Mouse (Mus musculus) forebrain, embryonic 10.5 days (tissue): ENCODE results near the gene Laptm5. TPM values are rescaled to one million over a fixed set of nuclear protein-coding genes. Genes with fewer than 3 reads are reported as not detected.

Experiments
- DNase-seq: peaks from one replicate; pipeline ENCODE4 v3.0.0-alpha.2; 2017; ENCODE audit warnings: low spot score; ENCODE audit errors: extremely low spot score
- H3K27ac ChIP-seq: fragments of 300-500 bp; sonication (generic); 2 replicates; pipeline ENCODE4 v1.5.1; 2016; ENCODE audit warnings: mild to moderate bottlenecking
- H3K27me3 ChIP-seq: fragments of 300-500 bp; sonication (generic); 2 replicates; pipeline ENCODE4 v1.6.1; 2016; ENCODE audit warnings: mild to moderate bottlenecking; ENCODE audit not compliant: poor library complexity, severe bottlenecking
- H3K36me3 ChIP-seq: fragments of 300-500 bp; sonication (generic); replicated peaks from 2 replicates; pipeline ENCODE4 v1.6.1; 2016; ENCODE audit warnings: mild to moderate bottlenecking, moderate library complexity
- H3K4me1 ChIP-seq: fragments of 300-500 bp; sonication (generic); 2 replicates; pipeline ENCODE4 v1.6.1; 2016
- H3K4me3 ChIP-seq: fragments of 300-500 bp; sonication (generic); 2 replicates; pipeline ENCODE4 v1.5.1; 2016; ENCODE audit warnings: mild to moderate bottlenecking, moderate library complexity
- H3K9me3 ChIP-seq: fragments of 300-500 bp; sonication (generic); 2 replicates; pipeline ENCODE4 v1.6.1; 2016; ENCODE audit warnings: mild to moderate bottlenecking, moderate library complexity
- WGBS: fragments of 180-500 bp; shearing (Covaris S2); methylation state at CpG from one replicate; pipeline ENCODE4 v1.1.7; 2016; 5-methylcytosine and 5-hydroxymethylcytosine counted together
- polyA plus RNA-seq: library from polyadenylated mRNA; unstranded; fragments of >200 nt; fragmentation: Nextera tagmentation; extraction: Ambion mirVana; gene quantifications from 2 replicates; pipeline ENCODE4 v1.2.1, GENCODE M21; 2016

Laptm5 gene
- polyA plus RNA-seq, 1 experiment from 2014 or later: 17.1 TPM

DNA sequence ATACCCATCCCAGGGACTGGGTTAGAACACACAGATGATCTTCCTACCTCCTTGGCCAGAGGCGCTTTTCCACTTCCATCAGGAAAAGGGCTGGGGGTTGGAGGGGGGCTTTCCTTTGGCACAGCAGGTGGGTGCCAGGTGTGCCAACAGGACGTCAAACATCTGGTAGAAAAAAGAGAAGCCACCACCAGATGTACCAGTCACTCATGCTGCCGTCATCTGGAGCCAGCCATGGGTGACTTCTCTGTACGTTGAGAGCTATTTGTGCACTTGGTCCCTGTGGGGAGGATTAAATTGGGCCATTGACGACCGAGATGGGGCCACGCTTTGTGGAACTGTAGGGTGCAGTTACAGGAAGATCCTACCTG is 2.7 kb downstream of the Laptm5 start:
- H3K27ac ChIP-seq: no peak overlapping the region
- peaks cover 35% of the 10 kb centered on the region for H3K4me1 ChIP-seq
- no peak for DNase-seq
- H3K36me3 ChIP-seq: no peaks in the 10 kb centered on the region
- no peak overlapping the region for H3K4me3 ChIP-seq
- WGBS: 68% methylated on average over 7 of the region's 7 CpGs
- H3K9me3 ChIP-seq: no peaks in the 10 kb centered on the region
- no peaks in the 10 kb centered on the region for H3K27me3 ChIP-seq

DNA sequence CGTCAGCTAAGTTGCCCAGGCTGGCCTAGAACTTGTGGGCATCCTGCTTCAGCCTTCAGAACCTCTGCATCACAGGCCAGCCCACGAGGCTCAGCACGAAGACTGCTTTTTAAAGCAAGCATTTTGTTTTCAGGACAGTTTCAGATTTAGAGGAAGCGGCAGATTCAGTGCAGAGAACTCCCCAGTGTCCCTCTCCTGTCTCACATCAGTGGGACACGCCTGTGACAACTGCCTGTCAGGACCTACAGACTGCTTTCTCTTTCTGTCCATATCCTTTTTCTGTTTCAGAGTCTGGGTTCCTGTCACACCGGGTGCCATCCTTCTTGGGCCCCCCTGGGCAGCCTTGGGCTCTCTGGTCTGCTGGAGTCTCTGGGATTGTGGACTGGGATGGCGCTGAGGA is 3.7 kb downstream of the Laptm5 start:
- H3K4me1 ChIP-seq: peaks cover 43% of the 10 kb centered on the region

DNA sequence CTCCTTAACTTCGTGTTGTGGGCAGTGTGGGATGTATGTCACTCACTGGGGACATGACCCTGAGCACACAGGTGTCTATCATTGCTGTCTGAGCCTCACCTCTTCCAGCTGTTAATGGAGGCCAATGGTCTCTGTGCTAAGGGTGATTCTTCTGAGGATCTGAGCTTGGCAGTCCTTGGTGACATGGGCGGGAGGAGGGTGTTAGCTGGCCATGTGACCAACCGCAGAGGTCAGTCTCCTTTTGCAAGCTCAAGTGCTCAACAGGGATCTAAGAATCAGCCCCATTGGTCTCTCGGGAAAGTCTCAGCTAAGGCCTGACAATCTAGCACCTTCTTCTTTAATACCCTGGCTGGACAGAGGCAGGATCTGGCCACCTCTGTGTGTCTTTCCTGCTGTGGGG is 4.6 kb downstream of the Laptm5 start:
- Histone ChIP-seq H3K4me1 (peaks cover 51% of the 10 kb centered on the region), H3K36me3 (no peaks in the 10 kb centered on the region), H3K27ac (no peak overlapping the region), H3K4me3 (no peak overlapping the region), H3K9me3 (no peaks in the 10 kb centered on the region), H3K27me3 (no peaks in the 10 kb centered on the region)
- 77% methylated on average over 4 of the region's 4 CpGs for WGBS
- no peak for DNase-seq

More for the DNA sequence above, 3.7 kb downstream of the Laptm5 start:
- Histone ChIP-seq H3K27ac (no peak overlapping the region), H3K4me3 (no peak overlapping the region), H3K9me3 (no peaks in the 10 kb centered on the region), H3K27me3 (no peaks in the 10 kb centered on the region), H3K36me3 (no peaks in the 10 kb centered on the region)
- 84% methylated on average over 7 of the region's 7 CpGs for WGBS
- no peak for DNase-seq

DNA sequence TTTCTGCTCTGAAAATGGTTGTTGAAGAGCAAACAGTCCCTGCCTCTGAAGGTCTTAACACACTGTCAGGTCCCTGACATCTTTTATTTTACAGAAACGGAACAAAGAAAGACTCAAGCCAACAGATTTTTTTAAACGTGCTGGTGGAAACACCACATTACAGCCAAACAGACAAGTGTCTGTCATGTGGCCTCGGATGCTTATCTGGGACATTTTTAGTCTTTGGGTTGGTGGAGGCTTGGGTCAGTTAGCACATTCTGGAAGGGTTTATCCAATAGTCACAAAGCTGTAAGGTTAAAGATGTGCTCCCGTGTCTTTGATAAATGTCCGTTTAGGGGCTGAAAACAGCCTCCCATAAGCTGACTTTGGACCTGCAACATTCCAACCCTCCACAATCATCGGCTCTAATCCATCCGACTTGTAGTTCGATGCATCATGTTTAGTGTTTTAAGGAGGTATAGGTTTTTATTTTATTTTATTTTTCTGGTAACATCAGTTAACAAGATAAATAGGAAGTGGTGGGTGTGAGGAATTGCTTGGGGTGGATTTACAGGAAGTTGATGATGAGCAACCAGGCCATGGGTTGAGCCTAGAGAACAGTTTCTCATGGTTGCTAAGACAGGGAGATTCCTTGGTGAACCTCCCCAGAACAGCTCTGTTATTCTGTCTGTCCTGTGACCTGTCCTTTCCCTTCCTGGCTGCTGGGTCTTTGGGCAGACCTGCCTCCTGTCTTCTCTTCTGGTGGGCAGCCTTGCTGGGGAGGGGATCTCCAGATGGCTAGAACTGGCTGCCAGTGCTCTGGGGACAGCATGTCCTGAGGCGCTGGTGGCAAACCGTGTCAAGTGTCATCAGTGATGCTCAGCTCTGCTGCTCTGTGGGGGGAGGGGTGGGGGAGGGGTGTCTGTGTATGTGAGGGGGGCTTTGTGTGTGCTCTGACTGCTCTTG is 6.2 kb downstream of the Laptm5 start:
- no peak for DNase-seq
- Histone ChIP-seq H3K4me3 (no peak overlapping the region), H3K36me3 (no peaks in the 10 kb centered on the region), H3K9me3 (no peaks in the 10 kb centered on the region), H3K27ac (0 out of 2 replicates have a peak overlapping the region, but pooled peaks have one; percentile 12), H3K27me3 (no peaks in the 10 kb centered on the region), H3K4me1 (peaks cover 44% of the 10 kb centered on the region)
- 76% methylated on average over 10 of the region's 10 CpGs for WGBS

DNA sequence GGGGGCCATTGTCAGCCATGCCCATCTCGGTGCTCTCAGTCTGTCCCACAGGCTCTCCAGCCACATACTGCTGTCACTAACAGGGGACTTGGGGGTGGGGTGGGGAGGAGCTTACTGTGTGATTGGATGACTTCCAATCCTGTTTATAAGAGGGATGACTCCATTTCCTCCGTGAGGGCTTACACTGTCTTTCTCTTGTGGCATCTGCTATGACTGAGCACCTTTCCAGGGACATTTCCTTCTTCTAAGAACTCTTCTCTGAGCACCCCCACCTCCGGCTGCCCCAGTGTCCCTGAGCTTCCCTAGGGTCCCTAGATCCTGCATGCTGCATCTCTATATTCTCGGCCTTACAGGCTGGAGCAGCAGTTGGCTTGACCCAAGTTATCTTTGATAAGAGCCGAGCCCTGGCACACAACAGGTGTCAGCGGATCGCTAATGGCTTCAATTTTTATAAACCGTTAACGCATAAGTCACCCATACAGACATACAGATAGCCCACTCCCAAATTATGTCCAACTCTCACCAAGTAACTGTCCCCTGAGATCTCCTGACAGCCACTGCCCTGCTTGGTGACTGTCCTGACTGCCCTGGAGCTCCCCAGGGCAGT is 6.9 kb downstream of the Laptm5 start:
- peaks cover 44% of the 10 kb centered on the region for H3K4me1 ChIP-seq
- H3K4me3 ChIP-seq: no peak overlapping the region
- DNase-seq: no peak
- H3K27me3 ChIP-seq: no peaks in the 10 kb centered on the region
- no peaks in the 10 kb centered on the region for H3K9me3 ChIP-seq
- WGBS: 64% methylated on average over 9 of the region's 9 CpGs
- H3K27ac ChIP-seq: peak overlapping the region; percentile 53
- H3K36me3 ChIP-seq: no peaks in the 10 kb centered on the region

DNA sequence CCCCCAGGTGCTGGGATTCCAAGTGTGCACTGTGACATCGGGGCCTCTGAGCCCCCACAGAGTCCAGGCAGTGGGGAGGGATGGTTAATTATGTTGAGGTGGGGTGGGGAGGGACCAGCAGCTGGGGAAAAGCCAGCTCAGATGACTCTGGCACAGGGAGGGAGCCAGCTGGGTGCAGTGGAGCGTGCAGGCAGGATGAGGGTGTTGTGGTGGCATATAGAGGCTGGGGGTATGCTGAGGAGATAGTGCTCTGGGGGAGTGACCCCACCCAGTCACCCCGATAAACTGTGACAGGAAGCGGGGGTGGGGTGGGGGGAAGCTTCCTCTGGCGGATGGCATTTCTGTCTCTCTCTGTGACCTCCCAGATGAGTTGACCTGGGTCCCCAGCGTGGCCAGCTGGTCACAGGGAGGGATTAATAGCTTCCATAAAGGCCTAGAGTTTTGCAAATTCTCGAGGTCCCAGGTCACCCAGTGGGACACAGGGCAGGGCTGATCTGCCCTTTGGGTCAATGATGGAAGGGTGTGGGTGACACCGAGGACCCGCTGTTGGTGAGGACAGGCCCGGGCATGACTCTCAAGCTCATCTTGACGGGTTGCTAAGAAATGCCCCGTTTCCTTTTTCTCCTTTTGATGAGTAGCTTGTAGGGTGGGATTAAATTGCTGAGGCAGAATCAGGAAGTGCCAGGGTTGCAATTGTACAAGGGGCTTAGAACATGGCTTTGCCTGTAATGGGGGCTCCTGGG is 8.2 kb downstream of the Laptm5 start:
- no peaks in the 10 kb centered on the region for H3K27me3 ChIP-seq
- no peak for DNase-seq
- WGBS: 42% methylated on average over 12 of the region's 12 CpGs
- H3K27ac ChIP-seq: peak overlapping the region; percentile 26; the same call in 1 of the 2 replicates
- H3K4me1 ChIP-seq: peaks cover 35% of the 10 kb centered on the region
- H3K9me3 ChIP-seq: no peaks in the 10 kb centered on the region
- H3K36me3 ChIP-seq: no peaks in the 10 kb centered on the region
- H3K4me3 ChIP-seq: no peak overlapping the region

DNA sequence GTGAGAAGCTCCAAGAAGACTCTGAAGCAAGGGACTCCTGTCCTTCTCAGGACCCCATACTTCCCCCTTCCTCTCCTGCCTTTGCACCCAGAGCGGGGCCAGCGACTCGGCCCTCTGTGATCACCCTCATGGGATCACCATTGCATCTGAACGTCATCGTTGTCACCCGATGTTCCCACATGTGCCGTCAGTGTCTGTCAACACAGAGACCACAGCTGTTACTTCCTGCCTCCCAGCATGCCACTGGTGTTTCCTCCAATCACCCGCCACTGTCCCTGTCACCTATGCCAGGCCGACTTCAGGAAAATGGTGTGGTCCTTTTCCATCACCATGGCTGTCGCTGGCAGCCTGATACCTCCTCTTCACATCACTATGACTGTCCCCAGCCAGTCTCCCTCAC is 9.1 kb downstream of the Laptm5 start:
- no peaks in the 10 kb centered on the region for H3K27me3 ChIP-seq
- no peak overlapping the region for H3K4me3 ChIP-seq
- DNase-seq: no peak
- no peaks in the 10 kb centered on the region for H3K9me3 ChIP-seq
- 84% methylated on average over 10 of the region's 10 CpGs for WGBS
- no peaks in the 10 kb centered on the region for H3K36me3 ChIP-seq
- peak overlapping the region; percentile 25; the same call in 1 of the 2 replicates for H3K27ac ChIP-seq
- H3K4me1 ChIP-seq: peaks cover 40% of the 10 kb centered on the region

DNA sequence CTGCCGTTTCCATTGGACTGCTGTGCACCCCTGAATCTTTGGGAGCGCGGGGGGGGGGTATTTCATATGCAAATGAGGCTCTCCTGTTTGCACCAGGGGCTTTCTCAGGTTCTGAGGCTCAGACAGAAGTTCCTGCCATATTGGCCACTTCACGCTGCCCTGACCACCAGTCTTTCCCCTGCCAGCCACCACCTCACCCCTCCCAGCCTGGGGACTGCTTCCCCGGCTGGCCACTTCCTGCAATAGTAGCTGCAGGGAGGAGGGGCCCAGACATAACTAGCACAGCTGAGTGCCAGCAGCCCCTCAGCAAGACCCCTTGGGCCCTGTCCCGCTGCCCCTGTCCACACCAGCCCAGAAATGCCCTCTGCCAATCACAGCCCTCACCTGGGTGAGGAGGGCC is 13.3 kb downstream of the Laptm5 start:
- H3K4me3 ChIP-seq: no peak overlapping the region
- no peak for DNase-seq
- 73% methylated on average over 6 of the region's 6 CpGs for WGBS
- peaks cover 19% of the 10 kb centered on the region for H3K4me1 ChIP-seq
- H3K27me3 ChIP-seq: no peaks in the 10 kb centered on the region
- no peaks in the 10 kb centered on the region for H3K9me3 ChIP-seq
- no peaks in the 10 kb centered on the region for H3K36me3 ChIP-seq
- H3K27ac ChIP-seq: no peak overlapping the region

DNA sequence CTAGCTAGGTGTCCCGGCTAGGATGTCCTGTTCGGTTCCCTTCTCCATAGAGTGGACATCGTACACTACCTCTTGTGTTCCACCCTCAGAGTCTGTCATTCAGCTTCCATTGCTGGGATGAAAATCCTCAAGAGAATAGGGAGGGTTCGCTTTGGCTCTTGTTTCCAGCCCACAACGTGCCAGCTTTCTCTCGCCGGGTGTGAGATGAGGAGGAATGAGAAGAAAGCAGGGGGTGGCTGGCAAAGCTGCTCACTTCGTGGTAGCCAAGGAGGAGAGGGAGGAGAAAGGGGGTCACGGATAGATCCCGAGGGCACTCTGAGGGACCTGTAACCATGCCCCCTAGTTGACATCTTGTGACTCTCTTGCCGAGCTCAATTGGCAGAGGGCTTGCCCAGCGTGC is 14.9 kb downstream of the Laptm5 start:
- DNase-seq: no peak
- Histone ChIP-seq H3K9me3 (no peaks in the 10 kb centered on the region), H3K27ac (no peak overlapping the region), H3K4me3 (no peak overlapping the region), H3K4me1 (peaks cover 6% of the 10 kb centered on the region; the same call in 1 of the 2 replicates), H3K36me3 (no peaks in the 10 kb centered on the region), H3K27me3 (no peaks in the 10 kb centered on the region)
- 92% methylated on average over 12 of the region's 12 CpGs for WGBS

DNA sequence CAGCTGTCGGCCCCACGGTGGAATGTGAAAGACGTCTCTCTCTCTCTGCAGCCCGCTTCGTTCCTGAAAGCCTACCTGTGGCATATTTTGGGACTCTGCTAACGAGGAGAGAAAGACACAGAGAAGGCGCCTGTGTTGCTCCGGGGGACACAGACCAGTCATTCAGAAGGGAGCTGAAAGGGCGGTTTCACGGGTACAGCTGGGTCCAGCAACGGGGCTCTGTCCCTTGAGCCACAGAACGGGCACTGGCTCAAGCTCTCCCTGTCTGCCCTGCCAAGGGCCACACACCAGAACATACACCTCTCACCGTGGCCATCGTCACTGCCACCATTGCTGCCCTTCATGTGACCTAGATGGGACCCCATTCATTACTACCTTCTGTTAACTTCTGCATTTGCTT is 29.7 kb downstream of the Laptm5 start:
- DNase-seq: no peak
- no peaks in the 10 kb centered on the region for H3K9me3 ChIP-seq
- no peak overlapping the region for H3K4me3 ChIP-seq
- 66% methylated on average over 14 of the region's 14 CpGs for WGBS
- peaks cover 25% of the 10 kb centered on the region; the same call in 1 of the 2 replicates for H3K27me3 ChIP-seq
- no peak overlapping the region for H3K27ac ChIP-seq
- H3K36me3 ChIP-seq: no peaks in the 10 kb centered on the region
- H3K4me1 ChIP-seq: peaks cover 31% of the 10 kb centered on the region

DNA sequence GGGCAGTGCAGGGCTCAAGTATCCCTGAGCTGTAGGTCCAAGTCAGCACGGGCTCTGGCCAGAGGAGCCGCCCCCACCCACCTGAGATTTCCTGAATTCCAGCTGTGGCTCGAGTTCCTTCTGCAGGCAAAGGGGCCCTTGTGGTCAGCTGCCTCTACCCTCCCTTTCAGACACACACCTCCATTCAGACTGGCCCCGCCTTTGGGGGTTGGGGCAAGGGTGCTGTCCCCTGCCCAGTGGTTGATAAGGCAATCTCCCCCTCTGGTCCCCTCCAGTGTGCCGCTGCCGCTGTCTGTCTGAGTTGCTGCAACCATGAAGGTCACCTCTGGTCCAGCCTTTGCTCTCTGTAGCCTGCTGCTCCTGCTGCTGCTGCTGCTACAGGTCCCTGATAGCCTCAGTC is 31.2 kb downstream of the Laptm5 start, which contains the start of gene Matn1:
Gene Matn1, plus strand, starts transcription at position 274 of the 400 bp plus-strand sequence.
- WGBS: 37% methylated on average over 6 of the region's 6 CpGs
- Histone ChIP-seq H3K4me1 (peaks cover 31% of the 10 kb centered on the region), H3K4me3 (no peak within 1 kb of the TSS), H3K9me3 (no peaks in the 10 kb centered on the region), H3K36me3 (no peaks in the 10 kb centered on the region), H3K27me3 (peaks cover 25% of the 10 kb centered on the region; the same call in 1 of the 2 replicates), H3K27ac (no peak within 1 kb of the TSS)
- DNase-seq: no peak

DNA sequence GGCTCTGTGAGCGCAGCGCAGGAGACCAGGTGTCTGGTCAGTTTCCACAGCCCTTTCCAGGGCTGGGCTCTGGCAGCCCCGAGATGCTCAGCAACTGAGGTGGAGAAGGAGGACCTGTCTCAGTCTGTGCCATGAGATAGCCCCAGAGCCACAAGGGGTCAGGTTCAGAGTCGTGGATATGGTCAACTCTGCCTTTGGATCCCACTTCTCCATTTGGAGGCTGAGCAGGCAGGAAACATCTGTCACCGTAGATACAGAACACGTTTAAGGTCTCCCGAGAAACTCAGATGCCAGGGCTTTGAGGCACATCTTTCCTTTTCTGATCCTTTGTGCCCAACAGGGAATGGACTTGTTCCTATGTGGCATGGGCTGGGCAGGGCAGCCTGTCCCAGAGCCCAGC is 31.9 kb downstream of the Laptm5 start:
- Histone ChIP-seq H3K27ac (no peak overlapping the region), H3K27me3 (peaks cover 25% of the 10 kb centered on the region; the same call in 1 of the 2 replicates), H3K4me3 (no peak overlapping the region), H3K36me3 (no peaks in the 10 kb centered on the region), H3K4me1 (peaks cover 31% of the 10 kb centered on the region), H3K9me3 (no peaks in the 10 kb centered on the region)
- no peak for DNase-seq
- 89% methylated on average over 7 of the region's 7 CpGs for WGBS
